Mouse (Mus musculus): ENCODE measurements around the gene 4930486L24Rik.
"Not testable (repeated sequence)": the region's sequence is repeated elsewhere in the genome, so short reads cannot be mapped to it uniquely, and the experiment has no call there.

Gene 4930486L24Rik

GRCm38 (mm10) chr13:60864281-60864680 lies at the start of gene 4930486L24Rik:
TSS of gene 4930486L24Rik (minus strand) at chr13:60864475.
- no peak for DNase-seq (ENCODE audit: low spot score)

- not testable (repeated sequence) for DNase-seq (ENCODE audit: low spot score)
Measured at GRCm38 (mm10) chr13:60904780-60905179, 40.5 kb upstream of the 4930486L24Rik start, which contains the start of gene Tpbpb. TSS of gene Tpbpb (minus strand) at chr13:60904880.

- DNase-seq (ENCODE audit: low spot score), result no peak
Measured at GRCm38 (mm10) chr13:60897328-60897727, 33.1 kb upstream of the 4930486L24Rik start, which contains the start of gene Ctla2b. TSS of gene Ctla2b (minus strand) at chr13:60897447.

GRCm38 (mm10) chr13:60896794-60897193 lies 32.5 kb upstream of the 4930486L24Rik start, which contains the start of gene Gm49392:
TSS of gene Gm49392 (minus strand) at chr13:60896894.
- not testable (repeated sequence) for DNase-seq (ENCODE audit: low spot score)

GRCm38 (mm10) chr13:60895406-60896160 lies 31.3 kb upstream of the 4930486L24Rik start:
- no peak for DNase-seq (ENCODE audit: low spot score)

GRCm38 (mm10) chr13:60892301-60892700 lies 28.0 kb upstream of the 4930486L24Rik start:
- no peak for DNase-seq (ENCODE audit: low spot score)

GRCm38 (mm10) chr13:60848241-60849120 lies 15.8 kb downstream of the 4930486L24Rik start:
- DNase-seq (ENCODE audit: low spot score), result no peak

- DNase-seq (ENCODE audit: low spot score), result no peak
Measured at GRCm38 (mm10) chr13:60843153-60843552, 21.1 kb downstream of the 4930486L24Rik start.

GRCm38 (mm10) chr13:60842703-60843102 lies 21.6 kb downstream of the 4930486L24Rik start:
- no peak for DNase-seq (ENCODE audit: low spot score)

- DNase-seq (ENCODE audit: low spot score), result no peak
Measured at GRCm38 (mm10) chr13:60839353-60839902, 24.8 kb downstream of the 4930486L24Rik start.

- no peak for DNase-seq (ENCODE audit: low spot score)
Measured at GRCm38 (mm10) chr13:60826052-60826451, 38.2 kb downstream of the 4930486L24Rik start.

GRCm38 (mm10) chr13:60820486-60821175 lies 43.6 kb downstream of the 4930486L24Rik start:
- no peak for DNase-seq (ENCODE audit: low spot score)

- no peak for DNase-seq (ENCODE audit: low spot score)
Measured at GRCm38 (mm10) chr13:60819469-60819868, 44.8 kb downstream of the 4930486L24Rik start.

- DNase-seq (ENCODE audit: low spot score), result no peak
Measured at GRCm38 (mm10) chr13:60813722-60814121, 50.6 kb downstream of the 4930486L24Rik start.

GRCm38 (mm10) chr13:60812768-60813167 lies 51.5 kb downstream of the 4930486L24Rik start:
- no peak for DNase-seq (ENCODE audit: low spot score)

GRCm38 (mm10) chr13:60809690-60810089 lies 54.6 kb downstream of the 4930486L24Rik start:
- DNase-seq (ENCODE audit: low spot score), result no peak

GRCm38 (mm10) chr13:60802749-60803148 lies 61.5 kb downstream of the 4930486L24Rik start, which contains the start of gene Ctsll3:
TSS of gene Ctsll3 (minus strand) at chr13:60802849.
- DNase-seq (ENCODE audit: low spot score), result no peak
